Mouse (Mus musculus) lung, adult 2 months (tissue): ENCODE results near the gene 4930451I11Rik.

Experiments
- CTCF ChIP-seq: fragments of 200-500 bp; IDR thresholded peaks from 2 replicates; pipeline ENCODE4 v1.5.1; 2011; ENCODE audit warnings: mild to moderate bottlenecking, low read length, control low read depth; ENCODE audit not compliant: insufficient read depth
- POLR2A ChIP-seq: fragments of 200-500 bp; IDR thresholded peaks from 2 replicates; pipeline ENCODE4 v1.6.1; 2011; ENCODE audit warnings: low read depth, mild to moderate bottlenecking, control low read depth, low read length, borderline replicate concordance; ENCODE audit errors: extremely low read depth

DNA sequence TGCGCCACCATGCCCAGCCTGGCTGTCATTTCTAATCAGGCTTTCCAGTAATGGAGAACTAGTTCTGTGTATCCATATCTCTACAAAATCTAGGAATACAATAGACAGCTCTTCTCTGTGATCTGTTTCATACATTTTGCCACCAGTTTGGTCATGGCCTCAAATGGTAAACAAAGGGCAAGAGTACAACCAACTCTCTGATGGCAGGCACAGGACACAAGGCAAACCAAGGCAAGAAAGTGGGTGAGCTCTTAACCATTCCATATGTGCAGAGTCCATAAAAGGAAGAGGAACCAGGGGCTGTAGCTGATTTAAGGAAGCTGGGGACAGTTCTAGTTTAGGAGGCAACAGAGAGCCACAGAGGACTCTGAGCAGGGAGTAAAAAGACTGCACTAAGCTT is 45.8 kb upstream of the 4930451I11Rik start:
- TF ChIP-seq POLR2A (no peak), CTCF (no peak)
